Mouse (Mus musculus) lung, postnatal 36 days (tissue): Measurements from ENCODE around the gene Scaper.

Experiments
- DNase-seq: peaks from one replicate; pipeline ENCODE4 v3.0.0; 2022; ENCODE audit warnings: mixed read lengths

Scaper gene

GRCm38 (mm10) chr9:55540391-55540770 lies 397.5 kb downstream of the Scaper start:
- DNase-seq: no peak

- DNase-seq: no peak
Measured at GRCm38 (mm10) chr9:55539661-55540390, 398.1 kb downstream of the Scaper start.

GRCm38 (mm10) chr9:55539006-55539405 lies 398.9 kb downstream of the Scaper start:
- DNase-seq: no peak

- DNase-seq: no peak
Measured at GRCm38 (mm10) chr9:55538377-55538776, 399.5 kb downstream of the Scaper start, which contains the start of gene Isl2. Gene Isl2 (plus strand): TSS chr9:55538672.

GRCm38 (mm10) chr9:55535907-55536306 lies 402.0 kb downstream of the Scaper start:
- DNase-seq: peak; percentile 81

- peak; percentile 12 for DNase-seq
Measured at GRCm38 (mm10) chr9:55525716-55526115, 412.2 kb downstream of the Scaper start.

- peak; percentile 98 for DNase-seq
Measured at GRCm38 (mm10) chr9:55512027-55512543, 425.8 kb downstream of the Scaper start, which contains the start of gene Etfa. Gene Etfa (minus strand): TSS chr9:55512243.

- peak; percentile 63 for DNase-seq
Measured at GRCm38 (mm10) chr9:55511521-55511993, 426.4 kb downstream of the Scaper start.

GRCm38 (mm10) chr9:55510651-55511235 lies 427.2 kb downstream of the Scaper start:
- DNase-seq: no peak

GRCm38 (mm10) chr9:55509731-55510130 lies 428.2 kb downstream of the Scaper start:
- DNase-seq: no peak

- DNase-seq: no peak
Measured at GRCm38 (mm10) chr9:55508701-55509100, 429.2 kb downstream of the Scaper start.

GRCm38 (mm10) chr9:55507922-55508321 lies 430.0 kb downstream of the Scaper start:
- peak; percentile 60 for DNase-seq
